Mouse (Mus musculus) heart, embryonic 14.5 days (tissue): Measurements from ENCODE around the gene Gm4792. TPM values are rescaled to one million over a fixed set of nuclear protein-coding genes. Genes with fewer than 3 reads are reported as not detected.
A peak's percentile ranks its signal among the peaks of the same experiment; 100 is the strongest.

Experiments
- ATAC-seq: fragments of 200-750 bp; cut with Nextera tagmentation; 2 replicates; pipeline ENCODE4 v1.8.0; 2017; ENCODE audit warnings: low read depth, moderate TSS enrichment; ENCODE audit not compliant: insufficient number of reproducible peaks, insufficient read depth, low FRiP score
- H3K27ac ChIP-seq, 2 experiments: fragments of 200-500 bp in 1 of 2; fragments of 300-500 bp in 1 of 2; sonication (generic) in 1 of 2; replicated peaks in 1 of 2; 2 replicates each; pipeline ENCODE4 v1.5.1; 2012 to 2014; ENCODE audit warnings: low read depth in 2 of 2, low read length in 2 of 2, control low read depth in 1 of 2, mild to moderate bottlenecking in 1 of 2, mixed read lengths in 1 of 2; ENCODE audit not compliant: control insufficient read depth in 1 of 2, insufficient read depth in 1 of 2
- H3K27me3 ChIP-seq: fragments of 300-500 bp; sonication (generic); 2 replicates; pipeline ENCODE4 v1.6.1; 2014; ENCODE audit warnings: mild to moderate bottlenecking, low read length, control low read depth; ENCODE audit not compliant: control insufficient read depth, insufficient read depth
- H3K36me3 ChIP-seq: fragments of 300-500 bp; sonication (generic); 2 replicates; pipeline ENCODE4 v1.6.1; 2014; ENCODE audit warnings: mild to moderate bottlenecking, control low read depth, low read length, mixed read lengths; ENCODE audit not compliant: control insufficient read depth, insufficient read depth
- H3K4me1 ChIP-seq, 2 experiments: fragments of 200-500 bp in 1 of 2; fragments of 300-500 bp in 1 of 2; sonication (generic) in 1 of 2; 2 replicates each; pipeline ENCODE4 v1.6.1; 2012 to 2014; ENCODE audit warnings: low read length in 2 of 2, control low read depth in 1 of 2, mixed read lengths in 1 of 2; ENCODE audit not compliant: control insufficient read depth in 2 of 2, insufficient read depth in 2 of 2
- H3K4me2 ChIP-seq: fragments of 300-500 bp; sonication (generic); 2 replicates; pipeline ENCODE4 v1.6.1; 2014; ENCODE audit warnings: mild to moderate bottlenecking, low read length
- H3K4me3 ChIP-seq, 2 experiments: fragments of 200-500 bp in 1 of 2; fragments of 300-500 bp in 1 of 2; sonication (generic) in 1 of 2; 2 replicates each; pipeline ENCODE4 v1.5.1; 2012 to 2014; ENCODE audit warnings: low read length in 2 of 2, mild to moderate bottlenecking in 2 of 2, control low read depth in 1 of 2, low read depth in 1 of 2, moderate library complexity in 1 of 2; ENCODE audit not compliant: control insufficient read depth in 1 of 2, insufficient read depth in 1 of 2
- H3K9ac ChIP-seq: fragments of 300-500 bp; sonication (generic); 2 replicates; pipeline ENCODE4 v1.6.1; 2014; ENCODE audit warnings: mild to moderate bottlenecking, low read length
- H3K9me3 ChIP-seq: fragments of 300-500 bp; sonication (generic); 2 replicates; pipeline ENCODE4 v1.6.1; 2016; ENCODE audit warnings: low read length, control low read depth; ENCODE audit not compliant: control insufficient read depth
- WGBS: fragments of 180-500 bp; shearing (Covaris S2); extraction: QIAGEN DNeasy Blood & Tissue Kit; methylation state at CpG from one replicate; pipeline ENCODE4 v1.1.7; 2014; 5-methylcytosine and 5-hydroxymethylcytosine counted together
- polyA plus RNA-seq: library from polyadenylated mRNA; unstranded; fragments of >200 nt; fragmentation: Nextera tagmentation; extraction: Ambion mirVana; gene quantifications from 2 replicates; pipeline ENCODE4 v1.2.1, GENCODE M21; 2014

Gm4792 gene
- not detected in 2 replicates for polyA plus RNA-seq

- Histone ChIP-seq H3K4me2 (no peak within 1 kb of the TSS), H3K9me3 (no peaks in the 10 kb centered on the region), H3K4me1 (no peaks in the 10 kb centered on the region), H3K27me3 (no peaks in the 10 kb centered on the region), H3K27ac (no peak within 1 kb of the TSS), H3K36me3 (no peaks in the 10 kb centered on the region), H3K4me3 (no peak within 1 kb of the TSS), H3K9ac (no peak within 1 kb of the TSS)
- WGBS: 72% methylated on average over 3 of the region's 3 CpGs
- no peak for ATAC-seq
These were observed at the start of gene Gm4792 for GRCm38 (mm10) chr10:94298471-94298870. TSS of gene Gm4792 (minus strand) at chr10:94298703.

GRCm38 (mm10) chr10:94347959-94348358, 49.5 kb upstream of the Gm4792 start:
- 89% methylated on average over 10 of the region's 10 CpGs for WGBS
- no peaks in the 10 kb centered on the region for H3K36me3 ChIP-seq
- no peaks in the 10 kb centered on the region for H3K27me3 ChIP-seq
- H3K4me3 ChIP-seq: no peak overlapping the region
- H3K9me3 ChIP-seq: no peaks in the 10 kb centered on the region
- H3K9ac ChIP-seq: no peak overlapping the region
- no peak overlapping the region for H3K27ac ChIP-seq
- H3K4me1 ChIP-seq: peaks cover 0 to 5% of the 10 kb centered on the region in 2 experiments; a peak in 2 of 4 replicates
- ATAC-seq: no peak
- no peak overlapping the region for H3K4me2 ChIP-seq

GRCm38 (mm10) chr10:94347296-94347695, 48.8 kb upstream of the Gm4792 start:
- no peak overlapping the region for H3K4me2 ChIP-seq
- no peaks in the 10 kb centered on the region for H3K27me3 ChIP-seq
- no peak overlapping the region for H3K9ac ChIP-seq
- H3K9me3 ChIP-seq: no peaks in the 10 kb centered on the region
- H3K4me1 ChIP-seq: peaks cover 0 to 5% of the 10 kb centered on the region in 2 experiments; a peak in 2 of 4 replicates
- 75% methylated on average over 10 of the region's 10 CpGs for WGBS
- H3K4me3 ChIP-seq: no peak overlapping the region
- H3K27ac ChIP-seq: no peak overlapping the region
- no peaks in the 10 kb centered on the region for H3K36me3 ChIP-seq
- no peak for ATAC-seq

- Histone ChIP-seq H3K9me3 (no peaks in the 10 kb centered on the region), H3K4me3 (no peak overlapping the region), H3K27ac (no peak overlapping the region), H3K27me3 (no peaks in the 10 kb centered on the region), H3K9ac (no peak overlapping the region), H3K4me2 (no peak overlapping the region), H3K4me1 (peaks cover 0 to 5% of the 10 kb centered on the region in 2 experiments; a peak in 2 of 4 replicates), H3K36me3 (no peaks in the 10 kb centered on the region)
- WGBS: 93% methylated on average over 7 of the region's 7 CpGs
- ATAC-seq: no peak
These were observed 48.1 kb upstream of the Gm4792 start for GRCm38 (mm10) chr10:94346596-94346995.

- no peak overlapping the region for H3K27ac ChIP-seq
- H3K4me1 ChIP-seq: peaks cover 0 to 5% of the 10 kb centered on the region in 2 experiments; a peak in 2 of 4 replicates
- no peak overlapping the region for H3K9ac ChIP-seq
- H3K4me3 ChIP-seq: no peak overlapping the region
- H3K9me3 ChIP-seq: no peaks in the 10 kb centered on the region
- ATAC-seq: no peak
- H3K36me3 ChIP-seq: no peaks in the 10 kb centered on the region
- 75% methylated on average over 7 of the region's 7 CpGs for WGBS
- H3K4me2 ChIP-seq: no peak overlapping the region
- no peaks in the 10 kb centered on the region for H3K27me3 ChIP-seq
These were observed 47.2 kb upstream of the Gm4792 start for GRCm38 (mm10) chr10:94345509-94346252.

- Histone ChIP-seq H3K27ac (no peak overlapping the region), H3K36me3 (no peaks in the 10 kb centered on the region), H3K9ac (no peak overlapping the region), H3K9me3 (no peaks in the 10 kb centered on the region), H3K4me3 (0 out of 4 replicates have a peak overlapping the region, but pooled peaks of 1 of the 2 experiments have one; percentile 12), H3K27me3 (no peaks in the 10 kb centered on the region), H3K4me2 (peak overlapping the region; percentile 34), H3K4me1 (peaks cover 0 to 5% of the 10 kb centered on the region in 2 experiments; a peak in 2 of 4 replicates)
- WGBS: 43% methylated on average over 22 of the region's 22 CpGs
- ATAC-seq: no peak
These were observed 46.3 kb upstream of the Gm4792 start for GRCm38 (mm10) chr10:94344631-94345417.

- Histone ChIP-seq H3K9me3 (no peaks in the 10 kb centered on the region), H3K27ac (no peak overlapping the region), H3K4me1 (peaks cover 0 to 5% of the 10 kb centered on the region in 2 experiments; a peak in 2 of 4 replicates), H3K4me2 (no peak overlapping the region), H3K9ac (no peak overlapping the region), H3K27me3 (no peaks in the 10 kb centered on the region), H3K36me3 (no peaks in the 10 kb centered on the region), H3K4me3 (no peak overlapping the region)
- 80% methylated on average over 7 of the region's 7 CpGs for WGBS
- no peak for ATAC-seq
These were observed 45.1 kb upstream of the Gm4792 start for GRCm38 (mm10) chr10:94343581-94343980.
